Mouse (Mus musculus) intestine, postnatal 0 days (tissue): ENCODE results near the gene Spaar. TPM values are rescaled to one million over a fixed set of nuclear protein-coding genes. Genes with fewer than 3 reads are reported as not detected.

Experiments used
- ATAC-seq: fragments of 200-750 bp; cut with Nextera tagmentation; 2 replicates; pipeline ENCODE4 v1.8.0; 2017; ENCODE audit warnings: mild to moderate bottlenecking, moderate TSS enrichment, moderate library complexity
- H3K27ac ChIP-seq: fragments of 300-500 bp; sonication (generic); 2 replicates; pipeline ENCODE4 v1.5.1; 2014; ENCODE audit warnings: mild to moderate bottlenecking, low read depth, low read length, moderate library complexity
- H3K27me3 ChIP-seq: fragments of 300-500 bp; sonication (generic); replicated peaks from 2 replicates; pipeline ENCODE4 v1.6.1; 2014; ENCODE audit warnings: low read length, mixed read lengths; ENCODE audit not compliant: control insufficient read depth, insufficient read depth
- H3K36me3 ChIP-seq: fragments of 300-500 bp; sonication (generic); 2 replicates; pipeline ENCODE4 v1.6.1; 2014; ENCODE audit warnings: mild to moderate bottlenecking, moderate library complexity; ENCODE audit not compliant: control insufficient read depth, insufficient read depth
- H3K4me1 ChIP-seq: fragments of 300-500 bp; sonication (generic); replicated peaks from 2 replicates; pipeline ENCODE4 v1.6.1; 2014; ENCODE audit warnings: antibody characterized with exemption, low read length, mixed read lengths; ENCODE audit not compliant: control insufficient read depth, insufficient read depth
- H3K4me2 ChIP-seq: fragments of 300-500 bp; sonication (generic); replicated peaks from 2 replicates; pipeline ENCODE4 v1.6.1; 2014; ENCODE audit warnings: low read depth, mild to moderate bottlenecking, moderate library complexity
- H3K4me3 ChIP-seq: fragments of 300-500 bp; sonication (generic); 2 replicates; pipeline ENCODE4 v1.5.1; 2014; ENCODE audit warnings: low read depth, low read length
- H3K9ac ChIP-seq: fragments of 300-500 bp; sonication (generic); 2 replicates; pipeline ENCODE4 v1.6.1; 2014; ENCODE audit warnings: mild to moderate bottlenecking, low read depth, low read length
- H3K9me3 ChIP-seq: fragments of 300-500 bp; sonication (generic); 2 replicates; pipeline ENCODE4 v1.6.1; 2016; ENCODE audit warnings: mixed run types; ENCODE audit not compliant: control insufficient read depth
- CTCF ChIP-seq: sonication (generic); IDR thresholded peaks from 2 replicates; pipeline ENCODE4 v1.5.1; 2016; ENCODE audit warnings: low read depth, mild to moderate bottlenecking, control low read depth, antibody characterized with exemption, moderate library complexity
- WGBS: fragments of 180-500 bp; shearing (Covaris S2); extraction: QIAGEN DNeasy Blood & Tissue Kit; methylation state at CpG from one replicate; pipeline ENCODE4 v1.1.7; 2014; 5-methylcytosine and 5-hydroxymethylcytosine counted together
- polyA plus RNA-seq: library from polyadenylated mRNA; unstranded; fragments of >200 nt; fragmentation: Nextera tagmentation; extraction: Ambion mirVana; gene quantifications from 2 replicates; pipeline ENCODE4 v1.2.1, GENCODE M21; 2015

Spaar gene
- polyA plus RNA-seq, 1 experiment from 2014 or later: 0.51 TPM

DNA sequence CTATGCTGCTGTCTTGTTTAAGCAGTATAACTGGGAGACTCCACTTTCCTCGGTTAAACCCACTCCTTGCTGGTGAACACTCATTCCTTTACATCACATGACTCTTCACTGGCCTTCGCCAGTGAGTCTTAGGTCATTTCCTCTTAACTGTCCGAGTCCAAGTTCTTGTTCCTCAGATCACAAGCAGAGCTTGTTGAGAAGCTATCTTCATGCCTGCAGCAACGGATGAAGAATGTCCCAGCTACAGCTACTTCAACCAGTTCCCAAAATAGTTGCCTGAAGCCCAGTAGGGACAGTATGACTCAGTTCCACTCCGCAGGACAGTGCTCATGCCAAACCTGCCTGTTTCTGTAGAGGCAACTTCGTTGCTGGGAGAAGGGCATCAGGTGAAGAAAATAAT lies 27.4 kb downstream of the Spaar start:
- 65% methylated on average over 6 of the region's 6 CpGs for WGBS
- no peaks in the 10 kb centered on the region for H3K27me3 ChIP-seq
- TF ChIP-seq CTCF: no peak
- H3K4me2 ChIP-seq: no peak overlapping the region
- H3K4me3 ChIP-seq: no peak overlapping the region
- H3K36me3 ChIP-seq: no peaks in the 10 kb centered on the region
- H3K27ac ChIP-seq: no peak overlapping the region
- no peak overlapping the region for H3K9ac ChIP-seq
- H3K4me1 ChIP-seq: no peaks in the 10 kb centered on the region
- no peak for ATAC-seq
- H3K9me3 ChIP-seq: no peaks in the 10 kb centered on the region

DNA sequence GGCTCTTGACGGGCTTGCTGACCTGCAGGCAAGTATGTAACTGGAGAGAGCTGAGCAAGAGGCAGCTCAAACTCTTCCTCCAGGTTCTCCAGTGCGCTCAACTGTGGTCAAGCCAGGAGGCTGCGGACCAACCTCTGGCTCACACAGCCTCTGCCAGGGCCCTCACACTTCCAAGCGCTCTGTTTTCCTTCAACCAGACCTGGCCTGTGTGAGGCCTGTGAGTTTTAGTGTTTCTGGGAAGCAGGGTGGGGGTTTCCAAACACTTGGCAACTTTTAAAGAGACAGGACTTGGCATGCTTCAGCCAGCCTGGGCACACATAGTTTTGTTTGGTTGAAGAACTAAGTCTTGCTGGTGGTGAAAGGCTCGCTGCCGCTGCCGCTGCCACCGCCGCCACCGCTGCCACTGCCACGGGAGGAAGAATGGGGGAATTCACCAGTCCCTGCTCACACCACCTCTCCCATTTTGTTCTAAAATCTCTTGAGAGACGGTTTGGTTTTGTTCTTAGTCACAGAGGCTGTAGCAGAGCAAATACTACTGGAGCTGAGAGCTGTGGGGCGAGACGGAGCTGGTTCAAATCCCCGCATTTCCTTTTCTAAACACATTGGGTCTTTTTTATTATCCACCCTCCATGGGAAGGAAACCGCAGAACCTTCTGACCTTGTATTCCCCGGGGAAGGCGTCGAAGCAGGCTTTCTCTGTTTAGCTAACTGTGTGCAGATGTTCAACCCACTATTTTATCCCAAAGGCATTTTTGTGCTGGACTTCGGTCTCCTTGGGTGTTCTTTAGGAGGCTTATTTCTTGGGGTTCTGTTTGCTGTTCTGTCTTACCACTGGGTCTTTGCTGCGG lies 30.0 kb downstream of the Spaar start:
- Histone ChIP-seq H3K4me1 (no peaks in the 10 kb centered on the region), H3K36me3 (no peaks in the 10 kb centered on the region), H3K9me3 (no peaks in the 10 kb centered on the region), H3K27ac (no peak overlapping the region; the same call in 1 of the 2 replicates), H3K4me2 (no peak overlapping the region), H3K4me3 (no peak overlapping the region), H3K9ac (no peak overlapping the region), H3K27me3 (peaks cover 5% of the 10 kb centered on the region; the same call in 1 of the 2 replicates)
- WGBS: 77% methylated on average over 21 of the region's 21 CpGs
- no peak for ATAC-seq
- TF ChIP-seq CTCF: no peak

DNA sequence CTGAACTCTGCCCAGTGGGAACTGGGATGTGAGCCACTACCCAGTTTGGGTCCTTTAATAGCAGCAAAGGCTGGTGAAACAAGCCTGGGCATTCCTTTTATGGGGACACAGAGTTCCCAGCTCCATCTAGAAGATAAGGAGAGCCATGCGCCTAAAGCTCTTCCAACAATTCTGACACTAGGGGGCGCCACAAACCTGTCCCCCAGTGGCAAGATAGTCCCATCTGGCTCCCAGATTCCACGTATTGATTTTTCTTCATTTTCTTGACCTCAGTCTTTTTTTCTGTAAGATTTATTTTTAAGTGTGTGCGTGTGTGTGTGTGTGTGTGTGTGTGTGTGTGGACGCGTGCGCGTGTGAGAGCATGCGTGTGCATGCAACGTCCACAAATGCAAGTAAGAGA lies 30.6 kb downstream of the Spaar start:
- H3K4me2 ChIP-seq: no peak overlapping the region
- H3K4me3 ChIP-seq: no peak overlapping the region
- H3K4me1 ChIP-seq: no peaks in the 10 kb centered on the region
- 75% methylated on average over 10 of the region's 10 CpGs for WGBS
- H3K9me3 ChIP-seq: no peaks in the 10 kb centered on the region
- H3K36me3 ChIP-seq: no peaks in the 10 kb centered on the region
- H3K27ac ChIP-seq: no peak overlapping the region
- no peak for ATAC-seq
- peak; percentile 65 for TF ChIP-seq CTCF
- peaks cover 5% of the 10 kb centered on the region; the same call in 1 of the 2 replicates for H3K27me3 ChIP-seq
- H3K9ac ChIP-seq: no peak overlapping the region

DNA sequence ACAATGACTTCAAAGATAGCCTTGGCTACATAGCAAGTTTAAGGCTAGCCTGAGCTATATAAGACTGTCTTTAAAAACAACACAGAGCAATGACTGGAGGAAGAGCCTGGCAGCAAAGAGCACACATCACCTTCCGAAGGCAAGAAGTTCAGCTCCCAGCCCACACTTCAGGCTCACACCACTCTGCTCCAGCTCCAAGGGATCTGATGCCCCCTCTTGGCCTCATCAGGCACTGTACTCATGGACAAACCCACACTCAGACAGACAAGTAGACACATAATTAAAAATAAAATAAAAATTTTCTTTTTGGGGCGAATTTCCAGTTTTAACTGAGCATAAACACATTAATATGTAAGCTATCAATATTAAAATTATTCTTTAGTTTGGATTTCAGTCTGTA lies 31.5 kb downstream of the Spaar start:
- H3K4me1 ChIP-seq: no peaks in the 10 kb centered on the region
- H3K27me3 ChIP-seq: peaks cover 5% of the 10 kb centered on the region; the same call in 1 of the 2 replicates
- no peak for ATAC-seq
- no peaks in the 10 kb centered on the region for H3K9me3 ChIP-seq
- no peaks in the 10 kb centered on the region for H3K36me3 ChIP-seq
- no peak overlapping the region for H3K4me3 ChIP-seq
- TF ChIP-seq CTCF: peak; percentile 25; the same call in 1 of the 2 replicates
- H3K4me2 ChIP-seq: no peak overlapping the region
- no peak overlapping the region for H3K9ac ChIP-seq
- no peak overlapping the region for H3K27ac ChIP-seq
- WGBS: 77% methylated on average over 2 of the region's 2 CpGs

DNA sequence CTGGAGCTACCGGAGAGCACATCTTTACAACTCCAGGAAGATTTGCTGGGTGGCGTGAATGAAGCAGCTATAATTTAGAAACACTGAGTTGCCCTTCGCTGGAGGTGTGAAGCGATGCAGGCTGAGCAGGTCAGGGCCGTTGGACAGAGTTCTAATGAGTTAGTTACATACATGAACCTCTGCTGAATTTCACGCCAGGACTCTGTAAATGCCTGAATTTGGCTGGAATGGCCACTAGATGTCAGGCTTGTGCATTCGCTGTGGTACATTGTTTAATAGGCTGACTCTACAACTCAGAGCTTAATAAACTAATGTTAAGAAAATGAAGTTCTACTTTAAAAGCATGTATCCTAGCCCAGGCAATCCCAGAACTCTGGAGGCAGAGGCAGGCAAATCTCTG lies 33.6 kb downstream of the Spaar start:
- H3K4me2 ChIP-seq: no peak overlapping the region
- 20% methylated on average over 7 of the region's 7 CpGs for WGBS
- peak; percentile 88 for TF ChIP-seq CTCF

DNA sequence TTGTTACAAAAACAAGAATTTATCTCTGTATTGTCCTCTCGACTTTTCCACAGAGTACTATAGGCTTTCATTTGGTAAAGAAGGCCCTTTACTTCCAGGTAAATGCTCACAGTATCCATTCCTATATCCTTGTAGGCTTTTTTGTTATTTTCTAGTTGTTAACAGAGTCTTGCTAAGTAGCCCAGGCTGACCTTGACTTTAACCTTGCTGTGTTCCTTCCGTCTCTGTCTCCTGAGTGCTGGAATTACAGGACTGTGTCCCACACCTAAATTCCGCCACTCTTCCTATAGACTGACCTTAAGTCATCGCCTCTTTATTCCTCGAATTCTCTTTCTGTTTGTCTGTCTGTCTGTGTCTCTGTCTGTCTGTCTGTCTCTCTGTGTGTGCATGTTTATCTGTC lies 38.5 kb downstream of the Spaar start:
- no peak for ATAC-seq
- no peaks in the 10 kb centered on the region for H3K36me3 ChIP-seq

More for the DNA sequence above, 33.6 kb downstream of the Spaar start:
- Histone ChIP-seq H3K36me3 (no peaks in the 10 kb centered on the region), H3K27ac (no peak overlapping the region), H3K4me3 (no peak overlapping the region), H3K4me1 (no peaks in the 10 kb centered on the region), H3K27me3 (peaks cover 5% of the 10 kb centered on the region; the same call in 1 of the 2 replicates), H3K9ac (no peak overlapping the region), H3K9me3 (no peaks in the 10 kb centered on the region)
- no peak for ATAC-seq

More for the DNA sequence above, 38.5 kb downstream of the Spaar start:
- no peak for TF ChIP-seq CTCF
- H3K27me3 ChIP-seq: no peaks in the 10 kb centered on the region
- no peak overlapping the region for H3K4me3 ChIP-seq
- H3K9ac ChIP-seq: no peak overlapping the region
- no peak overlapping the region for H3K27ac ChIP-seq
- no peak overlapping the region for H3K4me2 ChIP-seq
- H3K9me3 ChIP-seq: no peaks in the 10 kb centered on the region
- 84% methylated on average over 5 of the region's 5 CpGs for WGBS
- no peaks in the 10 kb centered on the region for H3K4me1 ChIP-seq
